Mouse (Mus musculus) bone marrow, adult 2 months (tissue): ENCODE measurements around the gene Rps6kl1.

ENCODE experiments used
- CTCF ChIP-seq: fragments of 200-500 bp; IDR thresholded peaks from 2 replicates; pipeline ENCODE4 v1.5.1; 2011; ENCODE audit warnings: low read length, control low read depth; ENCODE audit not compliant: control insufficient read depth, insufficient read depth
- POLR2A ChIP-seq: fragments of 200-500 bp; IDR thresholded peaks from 2 replicates; pipeline ENCODE4 v1.6.1; 2011; ENCODE audit warnings: low read depth, mild to moderate bottlenecking, control low read depth, low read length, borderline replicate concordance; ENCODE audit not compliant: control insufficient read depth

DNA sequence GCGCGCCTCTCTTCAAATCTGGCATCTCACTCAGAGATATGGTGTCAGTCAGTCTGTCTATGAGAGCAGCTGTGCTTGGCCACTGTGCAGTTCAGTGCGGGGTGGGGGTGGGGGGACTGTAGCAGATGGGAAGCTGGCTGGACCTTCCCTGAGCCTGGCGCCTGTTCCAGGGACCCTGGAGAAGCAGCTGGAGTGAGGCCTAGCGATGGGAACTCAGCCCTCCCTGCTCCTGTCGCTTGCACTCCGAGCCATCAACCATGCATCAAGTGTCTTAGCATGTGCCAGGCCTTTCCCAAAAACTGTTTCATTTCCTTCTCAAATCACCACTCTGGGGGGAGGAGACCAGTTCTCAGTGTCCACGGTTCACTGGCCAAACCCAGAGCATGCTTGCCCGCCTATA, 5.4 kb downstream of the Rps6kl1 start:
- no peak for TF ChIP-seq POLR2A
- no peak for TF ChIP-seq CTCF
